Mouse (Mus musculus) intestine, embryonic 14.5 days (tissue): ENCODE measurements around the gene Kif17. TPM values are rescaled to one million over a fixed set of nuclear protein-coding genes. Genes with fewer than 3 reads are reported as not detected.

Experiments
- ATAC-seq: fragments of 200-750 bp; cut with Nextera tagmentation; replicated peaks from 2 replicates; pipeline ENCODE4 v1.8.0; 2017; ENCODE audit warnings: low read depth, moderate number of reproducible peaks, moderate TSS enrichment, moderate library complexity; ENCODE audit not compliant: low FRiP score, low TSS enrichment
- DNase-seq: peaks from one replicate; pipeline ENCODE4 v3.0.0-alpha.2; 2018; ENCODE audit warnings: low spot score
- H3K27ac ChIP-seq: fragments of 300-500 bp; sonication (generic); 2 replicates; pipeline ENCODE4 v1.5.1; 2014; ENCODE audit warnings: low read depth, mild to moderate bottlenecking, control low read depth
- H3K27me3 ChIP-seq: fragments of 300-500 bp; sonication (generic); replicated peaks from 2 replicates; pipeline ENCODE4 v1.6.1; 2014; ENCODE audit warnings: low read length, control low read depth; ENCODE audit not compliant: control insufficient read depth, insufficient read depth
- H3K36me3 ChIP-seq: fragments of 300-500 bp; sonication (generic); 2 replicates; pipeline ENCODE4 v1.6.1; 2014; ENCODE audit warnings: low read length, control low read depth; ENCODE audit not compliant: control insufficient read depth, insufficient read depth
- H3K4me1 ChIP-seq: fragments of 300-500 bp; sonication (generic); replicated peaks from 2 replicates; pipeline ENCODE4 v1.6.1; 2014; ENCODE audit warnings: low read length, control low read depth, mixed read lengths; ENCODE audit not compliant: control insufficient read depth, insufficient read depth
- H3K4me2 ChIP-seq: fragments of 300-500 bp; sonication (generic); 2 replicates; pipeline ENCODE4 v1.6.1; 2014; ENCODE audit warnings: low read length
- H3K4me3 ChIP-seq: fragments of 300-500 bp; sonication (generic); 2 replicates; pipeline ENCODE4 v1.5.1; 2014; ENCODE audit warnings: low read depth, low read length, control low read depth, mixed read lengths
- H3K9ac ChIP-seq: fragments of 300-500 bp; sonication (generic); 2 replicates; pipeline ENCODE4 v1.6.1; 2014; ENCODE audit warnings: mild to moderate bottlenecking, low read length
- H3K9me3 ChIP-seq: fragments of 300-500 bp; sonication (generic); 2 replicates; pipeline ENCODE4 v1.6.1; 2016; ENCODE audit warnings: low read length, control low read depth; ENCODE audit not compliant: control insufficient read depth
- WGBS: fragments of 180-500 bp; shearing (Covaris S2); extraction: QIAGEN DNeasy Blood & Tissue Kit; methylation state at CpG from one replicate; pipeline ENCODE4 v1.1.7; 2014; 5-methylcytosine and 5-hydroxymethylcytosine counted together
- microRNA-seq: library from miRNA; unstranded; fragments of <30 nt; microRNA quantifications from one replicate; pipeline ENCODE4, GENCODE M21; 2016
- polyA plus RNA-seq: library from polyadenylated mRNA; unstranded; fragments of >200 nt; fragmentation: Nextera tagmentation; extraction: Ambion mirVana; gene quantifications from 2 replicates; pipeline ENCODE4 v1.2.1, GENCODE M21; 2014

Gene Kif17
- polyA plus RNA-seq, 1 experiment from 2014 or later = 1.0 TPM

- no peak for ATAC-seq
- 81% methylated on average over 9 of the region's 9 CpGs for WGBS
- no peaks in the 10 kb centered on the region for H3K9me3 ChIP-seq
- DNase-seq = no peak
- no peak overlapping the region for H3K9ac ChIP-seq
- no peaks in the 10 kb centered on the region for H3K36me3 ChIP-seq
- no peak overlapping the region for H3K4me2 ChIP-seq
- H3K4me3 ChIP-seq = no peak overlapping the region
- H3K27me3 ChIP-seq = no peaks in the 10 kb centered on the region
- peaks cover 2% of the 10 kb centered on the region; the same call in 1 of the 2 replicates for H3K4me1 ChIP-seq
- H3K27ac ChIP-seq = no peak overlapping the region
These were observed 94.8 kb downstream of the Kif17 start for GRCm38 (mm10) chr4:138344891-138345545.

DNA sequence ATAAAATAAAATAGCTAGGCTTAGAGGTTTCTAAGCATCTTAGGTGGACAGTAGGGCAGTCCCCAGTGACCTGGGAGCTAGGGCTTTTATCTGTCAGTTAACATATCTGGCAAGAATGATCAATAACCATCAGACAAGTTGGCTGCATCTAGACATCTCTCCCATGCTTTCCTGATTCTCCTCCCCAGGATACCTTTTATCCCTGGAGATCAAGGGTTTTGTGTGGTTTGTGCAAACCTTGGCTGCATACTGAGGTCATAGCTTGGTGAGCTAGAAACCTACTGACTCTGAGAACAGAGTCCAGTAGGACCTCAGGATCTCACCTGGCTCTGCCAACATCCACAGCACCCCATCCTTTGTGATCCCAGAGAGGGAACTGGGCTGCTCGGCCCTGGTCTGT is 97.0 kb downstream of the Kif17 start:
- WGBS = 77% methylated on average over 1 of the region's 1 CpGs
- ATAC-seq (no peak), DNase-seq (no peak)
- no peak overlapping the region for H3K27ac ChIP-seq
- peaks cover 2% of the 10 kb centered on the region; the same call in 1 of the 2 replicates for H3K4me1 ChIP-seq
- no peak overlapping the region for H3K4me2 ChIP-seq
- no peaks in the 10 kb centered on the region for H3K27me3 ChIP-seq
- H3K4me3 ChIP-seq = no peak overlapping the region
- no peaks in the 10 kb centered on the region for H3K36me3 ChIP-seq
- H3K9me3 ChIP-seq = no peaks in the 10 kb centered on the region
- no peak overlapping the region for H3K9ac ChIP-seq

GRCm38 (mm10) chr4:138348716-138349115 is 98.5 kb downstream of the Kif17 start:
- Histone ChIP-seq H3K4me3 (no peak overlapping the region), H3K9me3 (no peaks in the 10 kb centered on the region), H3K4me2 (no peak overlapping the region), H3K27ac (no peak overlapping the region), H3K4me1 (no peaks in the 10 kb centered on the region), H3K36me3 (no peaks in the 10 kb centered on the region), H3K9ac (no peak overlapping the region), H3K27me3 (no peaks in the 10 kb centered on the region)
- WGBS = 78% methylated on average over 7 of the region's 7 CpGs
- no peak for ATAC-seq
- no peak for DNase-seq

Small RNA genes within 50 kb of the gene (microRNA-seq; reads per million reads assigned to microRNA genes)
- gene Gm27646 = not detected
- gene Mir7019 = 0.85 reads per million, percentile 4 among the genes with 10 or more reads in this experiment

Other genes with a start within 250 kb of the Kif17 start
- 154 and 158 TPM in 2 replicates for gene Hp1bp3, start 34.1 kb upstream of the Kif17 start, polyA plus RNA-seq
- gene Sh2d5, start within 50 bp of the Kif17 start, polyA plus RNA-seq = 1.0 and 1.2 TPM in 2 replicates
- gene Ddost, start 54.3 kb downstream of the Kif17 start, polyA plus RNA-seq = 348 and 351 TPM in 2 replicates
- gene Pink1, start 75.9 kb downstream of the Kif17 start, polyA plus RNA-seq = 19.3 and 20.5 TPM in 2 replicates
- gene Cda, start 117.6 kb downstream of the Kif17 start, polyA plus RNA-seq = 12.3 and 17.5 TPM in 2 replicates
- 0.07 TPM in 2 replicates for gene Fam43b, start 146.1 kb downstream of the Kif17 start, polyA plus RNA-seq
- 19.4 and 20.1 TPM in 2 replicates for gene Mul1, start 184.2 kb downstream of the Kif17 start, polyA plus RNA-seq
- gene Camk2n1, start 203.9 kb downstream of the Kif17 start, polyA plus RNA-seq = 5.3 and 5.9 TPM in 2 replicates